Mouse (Mus musculus): ENCODE data around the gene Nyx. TPM values are rescaled to one million over a fixed set of nuclear protein-coding genes. Genes with fewer than 3 reads are reported as not detected.
"Not testable (repeated sequence)": the region's sequence is repeated elsewhere in the genome, so short reads cannot be mapped to it uniquely, and the experiment has no call there.

Nyx gene
- total RNA-seq (2015) (not detected in 2 replicates), total RNA-seq (2017) (not detected in 2 replicates)

DNA sequence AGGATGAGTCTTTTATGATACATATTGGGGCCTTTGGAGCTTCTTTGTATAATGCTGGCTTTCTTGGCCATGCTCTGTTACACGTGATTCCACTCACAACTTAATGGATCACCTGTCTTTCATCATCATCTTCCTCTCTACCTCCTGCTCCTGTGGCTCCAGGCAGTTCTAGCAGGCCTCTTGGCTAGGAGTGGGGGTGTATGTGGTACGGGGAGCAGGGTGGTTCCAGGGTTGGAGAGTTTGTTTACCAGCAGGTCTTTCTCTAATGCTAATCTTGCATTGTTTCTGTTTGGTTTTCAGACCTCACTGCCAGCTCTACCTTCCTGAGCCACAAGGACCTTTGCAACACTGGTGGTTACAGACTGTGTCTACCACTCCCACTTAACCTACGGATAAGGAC, at the start of gene Nyx:
Gene Nyx (plus strand): TSS at position 301 of the 400 bp plus-strand sequence.
- no peak for ATAC-seq (ENCODE audit: poor library complexity, severe bottlenecking)

DNA sequence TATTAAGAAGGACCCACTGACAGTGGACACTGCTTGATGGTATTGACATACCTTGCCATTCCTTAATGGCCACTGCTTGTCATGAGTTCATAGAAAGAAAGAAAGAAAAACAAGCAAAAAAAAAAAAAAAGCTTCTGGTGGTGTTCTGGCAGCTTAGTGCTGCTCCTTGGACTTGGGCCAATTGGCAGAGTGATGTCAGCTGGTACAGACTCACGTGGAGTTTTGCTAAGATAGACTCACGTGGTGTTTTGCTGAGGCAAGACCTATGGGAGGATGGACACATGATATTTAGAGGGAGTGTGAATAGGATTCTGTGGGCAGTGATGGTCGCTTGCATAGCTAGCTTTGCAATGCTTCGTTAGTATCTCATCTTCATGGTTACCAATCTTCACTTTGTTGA, 43.9 kb upstream of the Nyx start:
- ATAC-seq (ENCODE audit: poor library complexity, severe bottlenecking) = no peak

DNA sequence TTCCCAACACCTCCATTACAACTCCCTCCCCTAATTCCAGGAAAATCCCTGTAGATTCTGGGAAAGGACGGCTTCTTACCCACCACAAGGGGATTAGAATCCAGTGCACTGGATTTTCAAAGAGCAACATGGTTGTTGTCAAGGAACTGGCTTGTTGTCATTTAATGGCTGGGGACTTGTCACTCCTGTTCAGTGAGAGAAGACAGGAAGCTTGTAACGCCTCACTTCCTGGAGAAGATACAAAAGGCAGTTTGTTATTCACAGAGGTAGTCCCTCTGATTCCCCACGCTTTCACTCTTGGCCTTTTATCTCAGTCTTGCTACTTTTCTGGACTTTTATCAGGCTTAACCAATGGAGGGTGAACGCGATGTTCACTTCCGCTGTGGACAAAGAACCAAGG, 34.5 kb upstream of the Nyx start:
- no peak for ATAC-seq (ENCODE audit: poor library complexity, severe bottlenecking)

DNA sequence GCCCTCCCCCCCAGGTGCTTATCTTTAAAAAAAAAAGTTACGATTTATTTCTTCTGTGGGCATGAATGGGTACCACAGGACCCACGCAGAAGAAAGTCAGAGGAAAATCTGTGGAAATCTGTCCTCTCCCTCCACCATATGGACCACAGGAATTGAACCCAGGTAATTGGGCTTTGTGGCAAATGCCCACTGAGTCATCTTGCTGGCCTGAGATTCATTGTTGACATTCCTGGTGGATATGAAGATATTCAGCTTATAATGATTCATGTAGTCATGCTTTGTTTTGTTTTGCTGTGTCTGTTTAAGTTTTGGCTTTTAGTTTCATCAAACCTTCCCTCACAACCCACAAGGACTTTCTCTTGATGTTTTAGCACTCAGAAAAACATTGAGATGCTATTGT, 29.9 kb upstream of the Nyx start:
- not testable (repeated sequence) for ATAC-seq (ENCODE audit: poor library complexity, severe bottlenecking)

DNA sequence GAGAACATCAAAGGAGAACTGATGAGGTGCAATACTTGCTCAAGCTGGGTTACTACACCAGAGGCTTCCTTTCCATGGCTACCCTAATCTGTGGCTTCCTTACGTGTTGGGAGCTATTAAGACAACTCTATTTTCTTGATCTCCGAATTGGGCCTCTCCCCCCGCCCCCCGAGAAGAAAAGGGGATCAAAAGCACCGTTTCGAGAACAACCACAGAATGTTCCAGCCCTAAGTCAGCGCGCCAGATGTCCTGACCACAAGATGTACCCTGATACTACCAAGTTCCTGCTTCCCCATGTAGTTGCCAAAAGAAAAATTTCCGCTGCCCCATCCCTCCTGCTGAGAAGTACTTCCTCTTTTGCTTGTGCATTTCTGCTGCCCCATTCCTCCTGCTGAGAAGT, 9.4 kb upstream of the Nyx start:
- not testable (repeated sequence) for ATAC-seq (ENCODE audit: poor library complexity, severe bottlenecking)

DNA sequence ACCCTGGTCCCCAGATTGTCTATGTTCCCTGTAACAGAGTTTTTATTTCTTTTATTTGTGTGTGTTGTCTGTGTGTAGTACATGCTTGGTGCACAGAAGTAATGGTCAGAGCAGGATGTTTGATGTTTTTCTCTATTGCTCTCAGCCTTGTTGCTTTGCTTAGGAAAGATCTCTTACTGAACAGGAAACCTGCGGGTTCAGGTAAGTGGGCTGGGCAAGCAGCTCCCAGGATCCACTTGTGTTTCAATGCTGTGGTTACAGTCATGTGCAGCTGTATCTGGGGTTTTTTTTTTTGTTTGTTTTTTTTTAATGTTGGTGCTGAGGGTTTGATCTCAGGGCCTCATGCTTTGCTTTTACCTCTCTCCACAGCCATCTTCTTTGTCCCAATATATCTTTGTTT, 7.1 kb upstream of the Nyx start:
- no peak for ATAC-seq (ENCODE audit: poor library complexity, severe bottlenecking)

DNA sequence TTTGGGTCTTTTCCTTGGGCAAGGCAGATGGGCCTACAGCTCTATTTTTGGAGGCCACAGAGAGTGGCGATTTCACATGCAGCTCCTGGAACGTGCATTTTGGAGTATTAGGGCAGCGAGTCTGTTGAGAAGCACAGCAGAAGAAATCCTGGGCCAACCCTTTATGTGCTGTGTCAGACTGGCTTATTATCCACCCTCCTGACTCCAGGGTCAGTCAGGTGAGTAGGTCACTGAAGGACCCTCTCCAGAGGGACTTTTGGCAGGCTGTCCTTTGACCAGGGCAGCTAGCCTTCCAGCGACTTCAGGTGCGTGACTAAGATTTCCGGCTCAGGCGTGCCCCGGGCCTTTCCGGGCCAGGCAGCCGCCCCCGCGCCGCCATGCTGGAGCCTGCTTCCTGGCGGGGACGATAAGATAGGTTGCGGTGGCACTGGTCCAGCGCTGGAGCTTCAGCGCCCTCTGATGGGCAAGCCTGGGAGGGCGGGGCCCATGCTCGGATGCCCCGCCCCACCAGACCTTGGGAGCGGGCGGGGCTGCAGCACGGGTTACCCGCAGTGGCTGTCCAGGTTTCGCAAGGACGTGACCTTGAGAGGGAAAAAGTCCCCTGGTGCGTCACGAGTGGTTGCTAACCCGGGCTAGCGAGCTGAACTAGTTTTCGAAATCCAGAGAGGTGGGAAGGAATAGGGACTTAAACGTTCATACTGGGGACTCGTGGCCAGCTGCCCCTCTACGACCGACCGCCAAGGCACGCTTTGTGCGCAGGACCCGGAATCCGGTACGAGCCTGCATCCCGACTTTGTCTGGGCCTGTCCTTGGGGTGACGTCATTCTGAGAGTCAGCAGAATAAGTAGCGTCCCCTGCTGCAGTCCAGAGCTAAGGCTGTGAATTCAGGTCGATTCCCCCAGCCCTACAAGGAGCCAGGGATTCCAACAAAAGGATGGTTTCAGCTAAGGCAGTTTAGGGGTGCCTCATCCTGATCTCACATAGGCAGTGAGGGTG, 4.3 kb upstream of the Nyx start:
- ATAC-seq (ENCODE audit: poor library complexity, severe bottlenecking) = peak; percentile 97

DNA sequence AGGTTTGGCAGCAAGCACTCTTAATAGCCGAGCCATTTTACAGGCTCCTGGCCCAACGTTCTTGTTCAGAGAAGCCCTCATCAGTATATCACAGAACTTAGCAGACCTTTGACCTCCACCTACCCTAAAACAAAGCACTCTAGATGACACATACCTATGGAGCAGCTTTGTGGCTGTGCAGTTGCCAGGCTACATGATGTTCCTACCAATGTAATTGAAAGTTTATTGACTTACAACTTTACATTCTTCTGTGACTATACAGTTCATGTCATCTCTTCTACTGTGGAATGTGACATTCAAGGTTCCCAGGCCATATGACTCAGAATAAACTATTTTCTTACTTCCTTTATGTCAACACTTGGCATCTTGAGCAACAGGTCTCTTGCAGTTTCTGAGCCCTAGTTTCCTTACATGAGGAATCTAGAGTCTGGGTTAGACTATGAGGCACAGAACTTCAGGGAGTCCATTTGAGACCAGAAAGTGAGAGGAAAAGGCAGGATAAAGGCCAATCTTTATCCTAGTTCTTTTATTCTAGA, 2.9 kb upstream of the Nyx start:
- peak; percentile 48 for ATAC-seq (ENCODE audit: poor library complexity, severe bottlenecking)

DNA sequence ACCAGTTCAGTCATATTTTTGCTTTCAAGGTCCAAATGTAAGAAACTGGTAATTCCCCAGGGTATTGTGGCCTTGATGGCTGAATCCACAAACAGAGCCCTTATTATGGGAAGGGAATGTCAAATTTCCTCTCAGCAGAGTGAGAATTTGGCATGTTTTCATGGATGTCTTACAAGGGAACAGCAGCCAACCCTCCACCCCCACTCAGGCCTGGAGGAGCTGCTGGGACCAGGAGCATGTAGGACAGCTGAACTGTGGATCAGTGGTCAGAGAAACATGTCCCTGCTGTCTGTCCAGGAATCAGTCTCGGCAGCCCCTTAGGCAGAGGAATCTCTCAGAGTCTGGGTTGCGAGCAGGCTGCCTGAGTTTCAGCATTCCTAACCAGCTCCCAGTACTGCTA, 771 bp downstream of the Nyx start:
- ATAC-seq (ENCODE audit: poor library complexity, severe bottlenecking) = no peak

DNA sequence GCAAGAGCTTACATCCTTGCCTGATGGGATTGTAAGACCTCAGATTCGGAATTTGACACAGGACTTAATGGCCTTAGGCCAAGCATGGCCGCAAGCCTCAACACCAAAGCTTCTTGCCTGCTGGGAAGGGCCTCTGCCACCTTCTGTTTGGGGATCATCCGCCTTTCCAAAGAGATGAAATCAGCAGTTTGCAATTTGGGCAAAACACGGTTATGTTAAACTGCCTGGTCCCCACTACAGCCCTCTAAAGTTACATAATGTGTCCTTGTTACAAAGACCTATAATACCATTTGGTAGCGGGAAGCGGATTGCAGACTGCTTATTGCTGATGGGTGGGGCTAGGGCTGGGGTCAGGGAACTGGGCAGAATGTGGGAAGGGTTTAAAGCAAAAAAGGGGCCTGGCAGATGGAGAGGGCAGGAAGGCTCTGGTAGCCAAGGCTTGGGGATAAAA, 1.2 kb downstream of the Nyx start:
- no peak for ATAC-seq (ENCODE audit: poor library complexity, severe bottlenecking)

DNA sequence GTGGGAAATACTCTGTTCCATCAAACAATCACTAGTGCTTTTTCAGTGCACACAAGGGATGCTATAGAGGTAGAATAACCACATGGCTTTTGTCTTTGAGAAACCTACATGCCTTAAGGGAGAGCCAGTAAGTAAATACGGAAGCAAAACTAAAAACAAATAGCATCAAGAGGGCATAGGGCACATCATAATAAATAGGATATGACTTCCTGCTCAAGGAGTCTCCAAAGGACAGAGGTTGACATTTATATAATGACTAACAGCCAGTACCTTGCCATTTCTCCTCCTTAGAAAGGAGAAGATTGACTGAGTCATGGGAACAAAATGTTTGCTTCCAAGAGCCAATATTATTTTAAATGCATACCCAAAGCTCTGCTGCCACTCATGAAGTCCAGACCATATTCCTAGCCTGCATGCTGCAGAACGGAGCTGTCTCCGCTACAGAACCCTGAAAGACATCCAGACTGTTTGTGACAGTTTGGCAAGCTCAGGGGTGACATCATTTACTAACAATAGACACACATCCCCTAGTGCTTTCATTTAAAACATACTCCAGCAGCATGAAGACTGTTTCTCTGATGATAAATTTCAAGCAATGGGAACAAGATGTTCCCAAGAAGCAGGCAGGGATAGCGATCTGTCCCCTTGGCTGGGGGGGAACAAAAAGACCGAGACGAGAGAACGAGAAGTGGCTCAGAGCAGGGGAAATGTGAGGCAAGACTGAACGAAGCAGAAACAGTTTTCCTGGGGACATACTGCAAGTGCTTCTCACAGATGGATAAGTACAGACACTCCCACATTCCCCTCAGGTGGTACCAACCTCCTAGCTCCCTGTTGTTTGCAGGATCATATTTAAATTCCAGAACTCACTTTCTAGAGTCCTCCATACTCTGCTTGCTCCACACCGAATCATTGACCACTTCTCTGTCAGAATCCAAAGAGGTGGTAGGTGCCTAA, 3.5 kb downstream of the Nyx start:
- ATAC-seq (ENCODE audit: poor library complexity, severe bottlenecking) = no peak

DNA sequence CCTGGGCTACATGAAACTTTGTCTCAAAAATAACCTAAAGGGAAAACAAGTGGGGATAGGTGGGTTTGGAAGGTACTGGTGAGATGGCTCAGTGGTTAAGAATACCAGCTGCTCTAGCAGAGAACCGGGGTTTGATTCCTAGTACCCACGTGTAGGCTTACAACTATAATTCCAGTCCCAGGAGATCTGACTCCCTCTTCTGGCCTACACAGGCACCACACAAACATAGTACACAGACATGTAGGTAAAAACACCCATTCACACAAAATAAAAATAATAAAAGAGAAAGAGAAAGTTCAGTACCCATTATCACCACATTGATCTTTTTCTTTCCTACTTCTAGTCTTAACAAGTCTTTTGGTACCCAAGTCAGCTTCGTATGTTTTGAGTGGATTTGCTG, 6.0 kb downstream of the Nyx start:
- no peak for ATAC-seq (ENCODE audit: poor library complexity, severe bottlenecking)

DNA sequence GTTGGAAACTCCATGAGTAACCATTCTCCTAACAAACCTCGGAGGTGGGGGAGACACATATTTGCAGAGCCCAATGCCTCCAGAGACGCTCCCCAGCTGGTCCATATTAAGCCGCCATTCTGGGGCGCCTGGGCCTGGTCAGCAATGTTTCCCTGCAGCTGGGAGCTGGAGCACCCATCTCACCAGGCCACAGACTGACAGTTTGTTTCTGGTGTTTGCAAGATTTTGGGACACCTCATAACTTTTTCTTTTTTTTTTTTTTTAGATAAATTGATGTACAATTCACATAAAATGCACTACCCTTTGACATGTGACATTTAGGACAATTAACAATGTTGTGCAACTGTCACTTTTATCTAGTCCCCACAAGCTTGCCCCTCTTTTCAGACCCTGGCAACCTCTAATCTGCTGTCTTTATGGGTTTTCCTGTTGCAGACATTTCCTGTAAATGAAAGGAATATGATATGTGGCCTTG, 6.9 kb downstream of the Nyx start:
- no peak for ATAC-seq (ENCODE audit: poor library complexity, severe bottlenecking)

DNA sequence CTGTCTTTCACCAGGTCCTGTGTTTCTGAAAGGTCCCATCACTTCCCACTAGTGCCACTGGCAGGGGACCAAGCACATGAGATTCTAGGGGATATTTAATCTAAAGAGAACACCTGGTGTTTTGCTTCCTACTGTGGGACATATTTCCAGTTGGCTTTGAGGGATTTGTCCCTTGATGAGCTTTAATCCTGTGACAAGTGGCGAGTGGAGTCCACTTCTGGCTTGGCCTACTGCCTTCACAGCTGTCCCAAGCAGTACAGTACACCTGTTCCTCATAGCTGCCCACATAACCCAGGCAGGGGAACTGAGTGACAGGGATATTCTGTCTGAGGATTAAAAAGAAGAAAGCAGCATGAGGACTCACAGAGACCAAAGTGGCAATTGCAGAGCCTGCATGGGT, 9.5 kb downstream of the Nyx start:
- no peak for ATAC-seq (ENCODE audit: poor library complexity, severe bottlenecking)

DNA sequence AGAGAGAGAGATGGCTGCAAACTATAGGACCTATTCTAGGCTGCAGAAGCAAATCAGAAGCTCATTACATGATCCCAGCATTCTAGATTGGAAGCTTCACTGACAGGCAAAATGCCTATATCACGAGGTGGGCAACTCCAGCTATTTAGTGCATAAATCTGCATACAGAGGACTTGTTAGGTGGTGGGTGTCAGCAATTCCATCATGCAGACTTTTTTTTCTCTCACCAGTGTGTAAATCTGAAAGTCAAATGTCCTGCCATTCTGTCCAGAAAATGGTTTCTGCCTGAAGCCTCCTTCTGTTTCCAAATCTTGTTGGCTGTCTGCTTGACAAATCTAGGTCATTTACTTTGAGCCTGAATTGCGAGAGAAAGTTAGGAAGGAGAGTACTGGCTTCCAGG, 11.7 kb downstream of the Nyx start:
- ATAC-seq (ENCODE audit: poor library complexity, severe bottlenecking) = no peak

DNA sequence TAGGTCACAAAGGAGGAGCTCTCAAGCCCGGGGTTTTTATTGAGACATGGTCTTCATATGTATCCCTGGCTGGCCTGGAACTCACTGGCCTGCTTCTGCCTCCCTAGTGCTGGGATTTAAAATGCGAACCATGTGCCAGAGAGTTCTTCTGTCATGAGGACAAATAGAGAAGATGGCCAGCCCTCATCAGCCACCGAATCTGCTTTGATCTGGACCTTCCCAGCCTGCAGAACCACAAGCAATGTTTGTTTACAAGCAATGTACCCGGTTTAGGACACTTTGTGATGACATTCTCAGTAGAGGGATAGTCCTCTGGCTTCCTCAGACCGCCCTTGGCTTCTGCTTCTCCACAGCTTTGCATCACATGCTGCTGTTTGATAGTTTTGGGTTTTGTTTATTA, 12.4 kb downstream of the Nyx start:
- ATAC-seq (ENCODE audit: poor library complexity, severe bottlenecking) = no peak

DNA sequence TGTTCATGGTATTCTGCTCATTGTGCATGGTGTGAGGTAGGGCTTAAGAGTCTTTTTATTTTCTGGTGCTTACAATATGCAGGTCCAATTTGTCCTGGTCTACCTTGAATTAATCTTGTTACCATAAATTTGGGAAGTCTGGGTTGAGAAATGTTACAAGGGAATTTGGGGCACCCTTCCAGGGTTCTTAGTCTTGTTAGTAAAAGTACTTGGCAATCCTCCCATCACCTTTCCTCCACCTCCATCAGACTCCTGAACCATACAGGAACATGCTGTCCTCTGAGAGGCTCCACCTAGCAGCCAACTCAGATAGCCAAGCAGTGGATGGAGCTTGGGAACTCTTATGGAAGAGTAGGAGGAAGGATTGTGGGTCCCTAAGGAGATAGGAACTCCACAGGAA, 13.7 kb downstream of the Nyx start:
- ATAC-seq (ENCODE audit: poor library complexity, severe bottlenecking) = no peak

DNA sequence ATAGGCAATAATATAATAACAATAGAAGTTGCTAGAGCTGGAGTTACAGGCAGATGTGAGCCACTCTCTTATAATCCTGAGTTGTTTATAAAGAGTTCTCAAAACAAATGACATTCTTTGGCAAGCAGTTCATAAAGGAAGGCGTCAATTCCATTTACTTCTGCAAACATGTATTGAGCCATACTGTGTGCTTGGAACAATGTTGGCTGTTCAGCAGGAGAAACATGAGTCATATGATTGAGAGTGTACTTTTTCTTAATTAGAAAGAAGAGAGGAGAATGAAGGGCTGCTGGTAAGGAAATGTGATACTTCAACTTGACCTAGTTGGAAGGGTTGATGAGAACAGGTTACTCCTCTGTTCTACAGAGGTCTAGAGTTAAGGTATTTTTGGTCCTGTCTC, 16.7 kb downstream of the Nyx start:
- no peak for ATAC-seq (ENCODE audit: poor library complexity, severe bottlenecking)

DNA sequence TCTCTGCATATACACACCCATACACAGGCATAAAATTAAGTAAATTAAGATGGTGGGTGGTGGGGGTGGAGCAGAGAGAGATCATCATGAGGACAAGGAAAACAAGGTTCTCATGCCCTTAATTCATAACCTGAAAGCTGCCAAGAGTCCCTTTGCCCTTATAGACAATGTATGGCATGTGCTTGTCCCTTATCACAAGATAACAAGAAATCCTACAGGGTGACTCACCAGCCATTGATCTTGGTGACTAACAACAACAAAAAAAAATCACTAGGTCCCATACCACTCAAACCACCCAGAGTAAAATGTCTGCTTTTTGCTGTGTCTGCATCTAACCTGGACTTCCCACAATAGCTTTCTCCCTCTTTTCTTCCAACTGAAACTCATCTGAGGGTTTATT, 18.5 kb downstream of the Nyx start:
- ATAC-seq (ENCODE audit: poor library complexity, severe bottlenecking) = no peak

DNA sequence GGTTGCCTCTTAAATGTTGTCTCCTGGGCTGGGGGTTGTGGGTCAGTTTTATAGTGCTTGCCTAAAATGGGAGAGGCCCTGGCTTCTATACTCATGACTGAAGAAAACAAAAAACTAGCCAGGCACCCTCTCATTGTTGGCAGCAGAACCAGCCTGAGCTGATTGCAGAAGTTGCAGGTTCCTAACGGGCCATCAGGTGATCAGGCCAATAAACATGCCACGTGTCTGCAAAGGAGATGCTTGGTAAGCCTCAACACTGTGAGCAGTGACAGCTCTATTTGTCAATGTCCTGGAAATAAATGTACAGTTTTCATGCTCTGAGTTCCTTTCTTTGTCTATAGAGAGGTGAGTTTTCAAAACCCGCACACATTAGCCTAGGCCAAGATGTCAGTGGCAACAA, 23.1 kb downstream of the Nyx start:
- ATAC-seq (ENCODE audit: poor library complexity, severe bottlenecking) = no peak

DNA sequence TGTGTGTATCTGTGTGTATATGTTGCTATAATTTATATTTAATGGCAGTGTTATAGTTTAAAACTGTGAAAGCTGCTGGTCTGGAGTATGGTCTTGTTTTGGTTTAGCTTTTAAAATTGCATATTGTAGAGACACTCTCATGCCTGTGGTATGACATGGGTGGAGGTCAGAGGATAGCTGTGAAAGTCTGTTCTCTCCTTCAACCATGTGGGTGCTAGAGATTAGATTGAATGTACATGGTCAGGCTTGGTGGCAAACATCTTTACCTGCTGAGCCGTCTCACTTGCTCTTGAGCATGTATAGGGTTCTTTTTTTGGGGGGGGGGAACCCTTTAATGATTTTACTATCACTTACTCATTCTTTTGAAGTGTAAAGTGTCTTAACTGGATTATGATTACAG, 23.9 kb downstream of the Nyx start:
- ATAC-seq (ENCODE audit: poor library complexity, severe bottlenecking) = no peak

Measured in megakaryocyte, adult 5-6 weeks (primary cell).